Mouse (Mus musculus): Measurements from ENCODE around the gene Gm43517. TPM values are rescaled to one million over a fixed set of nuclear protein-coding genes. Genes with fewer than 3 reads are reported as not detected.

The Gm43517 gene
- polyA plus RNA-seq (2012; rRNA removed) = not detected in 2 replicates

GRCm38 (mm10) chr12:49384876-49385630 is at the start of gene Gm43517:
TSS of gene Gm43517 (plus strand) at chr12:49385174.

GRCm38 (mm10) chr12:49382565-49383520 is 2.1 kb upstream of the Gm43517 start, which contains the start of gene Foxg1:
TSS of gene Foxg1 (plus strand) at chr12:49382660.

Other genes starting within 250 kb of the Gm43517 start
- gene Foxg1, start 2.5 kb upstream of the Gm43517 start, polyA plus RNA-seq (2012; rRNA removed) = 0.01 and 0.10 TPM in 2 replicates

Data from liver, embryonic 14 days (tissue).